Mouse (Mus musculus) heart, postnatal 0 days (tissue): ENCODE data around the gene Snx32.

ENCODE experiments used
- CTCF ChIP-seq: IDR thresholded peaks from 2 replicates; pipeline ENCODE4 v1.5.1; 2016; ENCODE audit warnings: antibody characterized with exemption, control low read depth, low read depth
- EP300 ChIP-seq: IDR thresholded peaks from 2 replicates; pipeline ENCODE4 v1.6.1; 2016; ENCODE audit warnings: antibody characterized with exemption, low read depth

DNA sequence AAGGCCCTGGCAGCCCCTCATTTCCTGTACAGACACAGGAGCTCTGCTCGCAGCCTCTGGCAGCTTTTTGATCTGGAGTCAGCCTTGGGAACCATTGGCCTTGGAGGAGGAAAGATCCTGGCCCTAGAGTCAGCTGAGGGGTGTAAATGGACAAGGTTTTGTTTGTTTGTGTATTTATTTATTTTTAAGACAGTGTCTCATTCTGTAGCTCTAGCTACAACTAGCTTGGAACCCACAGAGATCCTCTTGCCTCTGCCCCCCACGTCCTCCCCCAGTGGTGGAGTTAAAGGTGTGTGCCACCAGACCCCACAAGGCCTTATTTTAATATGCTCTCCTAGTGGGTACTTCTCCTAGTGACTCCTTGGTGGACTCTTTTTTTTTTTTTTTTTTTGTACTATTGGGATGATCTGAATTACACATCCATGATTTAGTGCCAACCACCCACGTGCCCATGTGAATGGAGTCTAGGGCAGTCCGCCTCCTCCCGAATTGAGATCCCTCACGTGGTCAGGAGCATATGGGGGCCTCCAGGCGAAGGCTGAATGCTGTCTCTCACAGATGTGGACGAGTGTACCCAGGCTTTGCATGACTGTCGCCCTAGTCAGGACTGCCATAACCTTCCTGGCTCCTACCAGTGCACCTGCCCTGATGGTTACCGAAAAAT is 33.2 kb downstream of the Snx32 start:
- TF ChIP-seq CTCF (no peak), EP300 (no peak)
